Mouse (Mus musculus): ENCODE measurements around the gene Camk1g.
A peak's percentile ranks its signal among the peaks of the same experiment; 100 is the strongest.

The Camk1g gene

GRCm38 (mm10) chr1:193370096-193370495 is at the start of gene Camk1g:
Gene Camk1g, minus strand, starts transcription at chr1:193370298.
- DNase-seq, result no peak

GRCm38 (mm10) chr1:193419168-193419567 is 49.1 kb upstream of the Camk1g start:
- DNase-seq, result no peak

GRCm38 (mm10) chr1:193418656-193419055 is 48.6 kb upstream of the Camk1g start:
- DNase-seq, result no peak

- DNase-seq, result no peak
Observed at GRCm38 (mm10) chr1:193414067-193414466, 44.0 kb upstream of the Camk1g start.

- DNase-seq, result no peak
Observed at GRCm38 (mm10) chr1:193413368-193414000, 43.4 kb upstream of the Camk1g start.

- no peak for DNase-seq
Observed at GRCm38 (mm10) chr1:193407487-193407886, 37.4 kb upstream of the Camk1g start.

GRCm38 (mm10) chr1:193406059-193406642 is 36.1 kb upstream of the Camk1g start:
- DNase-seq, result no peak

GRCm38 (mm10) chr1:193401695-193402094 is 31.6 kb upstream of the Camk1g start:
- no peak for DNase-seq

- no peak for DNase-seq
Observed at GRCm38 (mm10) chr1:193400348-193400747, 30.2 kb upstream of the Camk1g start.

GRCm38 (mm10) chr1:193398728-193399437 is 28.8 kb upstream of the Camk1g start:
- no peak for DNase-seq

GRCm38 (mm10) chr1:193397109-193397508 is 27.0 kb upstream of the Camk1g start:
- no peak for DNase-seq

GRCm38 (mm10) chr1:193392266-193392665 is 22.2 kb upstream of the Camk1g start:
- no peak for DNase-seq

- no peak for DNase-seq
Observed at GRCm38 (mm10) chr1:193390004-193390403, 19.9 kb upstream of the Camk1g start.

GRCm38 (mm10) chr1:193389505-193389904 is 19.4 kb upstream of the Camk1g start:
- DNase-seq, result no peak

- peak; percentile 61 for DNase-seq
Observed at GRCm38 (mm10) chr1:193387241-193387640, 17.1 kb upstream of the Camk1g start.

- peak; percentile 90 for DNase-seq
Observed at GRCm38 (mm10) chr1:193386136-193386535, 16.0 kb upstream of the Camk1g start.

- DNase-seq, result peak; percentile 50
Observed at GRCm38 (mm10) chr1:193382841-193383462, 12.9 kb upstream of the Camk1g start.

- DNase-seq, result no peak
Observed at GRCm38 (mm10) chr1:193382435-193382834, 12.3 kb upstream of the Camk1g start.

- no peak for DNase-seq
Observed at GRCm38 (mm10) chr1:193381597-193382404, 11.7 kb upstream of the Camk1g start.

- no peak for DNase-seq
Observed at GRCm38 (mm10) chr1:193380877-193381276, 10.8 kb upstream of the Camk1g start.

GRCm38 (mm10) chr1:193379634-193380033 is 9.5 kb upstream of the Camk1g start:
- DNase-seq, result no peak

- peak; percentile 51 for DNase-seq
Observed at GRCm38 (mm10) chr1:193376478-193377134, 6.5 kb upstream of the Camk1g start.

Data from cerebellum, adult 11-12 months (tissue).